ENCODE assay signal across 8 mouse cellular contexts in genomic region chr11:23667128-23667527, GRCm38 (mm10). TPM values are rescaled to one million over a fixed set of nuclear protein-coding genes. Genes with fewer than 3 reads are reported as not detected.
A peak's percentile ranks its signal among the peaks of the same experiment; 100 is the strongest.
DNase-seq lines count a peak whose midpoint lies in the region; ATAC-seq and TF ChIP-seq lines count a peak whose summit lies in the region.

No protein-coding gene starts in this region.

- no peaks in the 10 kb centered on the region for H3K27me3 ChIP-seq in forebrain, embryonic 15.5 days
- H3K27me3 ChIP-seq in limb, embryonic 15.5 days: no peaks in the 10 kb centered on the region
- H3K27me3 ChIP-seq in stomach, embryonic 15.5 days (replicated peaks): no peaks in the 10 kb centered on the region

- no peak for DNase-seq in layer of hippocampus, adult 2 months (ENCODE audit: low spot score in 2 of 2)
- no peak for DNase-seq in layer of hippocampus, adult 9-10 months (ENCODE audit: low spot score)
- peak; percentile 18 for DNase-seq in T-cell, adult 2 months (ENCODE audit: low spot score)
- DNase-seq in right cerebral cortex, adult 2 months (ENCODE audit: low spot score in 2 of 2): no peak

- no peak overlapping the region for H3K27ac ChIP-seq in layer of hippocampus, adult 2 months
- H3K27ac ChIP-seq in forebrain, embryonic 15.5 days (replicated peaks): no peak overlapping the region
- H3K27ac ChIP-seq in limb, embryonic 15.5 days: no peak overlapping the region
- no peak overlapping the region for H3K27ac ChIP-seq in stomach, embryonic 15.5 days

- 0 out of 2 replicates have a peak, but pooled peaks cover 2% of the 10 kb centered on the region for H3K36me3 ChIP-seq in forebrain, embryonic 15.5 days
- H3K36me3 ChIP-seq in limb, embryonic 15.5 days: peaks cover 4% of the 10 kb centered on the region; the same call in 1 of the 2 replicates
- H3K36me3 ChIP-seq in stomach, embryonic 15.5 days: peaks cover 3% of the 10 kb centered on the region; the same call in 1 of the 2 replicates

- no peaks in the 10 kb centered on the region for H3K9me3 ChIP-seq in forebrain, embryonic 15.5 days
- H3K9me3 ChIP-seq in limb, embryonic 15.5 days: no peaks in the 10 kb centered on the region
- H3K9me3 ChIP-seq in stomach, embryonic 15.5 days: no peaks in the 10 kb centered on the region

- no peak for TF ChIP-seq CTCF in layer of hippocampus, adult 2 months (conservative IDR thresholded peaks at IDR 0.05)

- WGBS in forebrain, embryonic 15.5 days: 15% methylated on average over 3 of the region's 3 CpGs
- WGBS in limb, embryonic 15.5 days: 39% methylated on average over 3 of the region's 3 CpGs
- WGBS in stomach, embryonic 15.5 days: 22% methylated on average over 3 of the region's 3 CpGs

- peak overlapping the region; percentile 66 for H3K4me2 ChIP-seq in forebrain, embryonic 15.5 days (replicated peaks)
- peak overlapping the region; percentile 52 for H3K4me2 ChIP-seq in limb, embryonic 15.5 days
- peak overlapping the region; percentile 62 for H3K4me2 ChIP-seq in stomach, embryonic 15.5 days

- no peak overlapping the region for H3K9ac ChIP-seq in forebrain, embryonic 15.5 days (replicated peaks)
- H3K9ac ChIP-seq in limb, embryonic 15.5 days: no peak overlapping the region
- no peak overlapping the region for H3K9ac ChIP-seq in stomach, embryonic 15.5 days

- peaks cover 24% of the 10 kb centered on the region for H3K4me1 ChIP-seq in forebrain, embryonic 15.5 days
- peaks cover 5% of the 10 kb centered on the region; the same call in 1 of the 2 replicates for H3K4me1 ChIP-seq in limb, embryonic 15.5 days
- no peaks in the 10 kb centered on the region for H3K4me1 ChIP-seq in stomach, embryonic 15.5 days

- peak overlapping the region; percentile 96 for H3K4me3 ChIP-seq in layer of hippocampus, adult 2 months
- peak overlapping the region; percentile 98 for H3K4me3 ChIP-seq in forebrain, embryonic 15.5 days
- peak overlapping the region; percentile 80 for H3K4me3 ChIP-seq in limb, embryonic 15.5 days
- peak overlapping the region; percentile 97 for H3K4me3 ChIP-seq in stomach, embryonic 15.5 days (replicated peaks)

- no peak for ATAC-seq in forebrain, embryonic 15.5 days (replicated peaks)
- no peak for ATAC-seq in limb, embryonic 15.5 days (ENCODE audit: insufficient number of reproducible peaks, low FRiP score, low TSS enrichment, low read depth)
- ATAC-seq in stomach, embryonic 15.5 days (ENCODE audit: insufficient read depth, low FRiP score, low read depth): no peak
- no peak for ATAC-seq in monocyte, adult 5-6 weeks (replicated peaks; ENCODE audit: insufficient number of reproducible peaks, low FRiP score, low TSS enrichment, poor library complexity, severe bottlenecking)

RNA-seq across cellular contexts. Expression of gene Pex13, which starts 1.4 kb away (rescaled TPM):
- total RNA-seq in layer of hippocampus, adult 2 months (2021): 10 to 100 TPM; 22.8 to 34.0 TPM
- polyA plus RNA-seq in forebrain, embryonic 15.5 days (2015; fragmentation: Nextera tagmentation; extraction: Ambion mirVana): 36.4 and 38.9 TPM in 2 replicates
- 33.4 and 35.5 TPM in 2 replicates for polyA plus RNA-seq in limb, embryonic 15.5 days (2015; fragmentation: Nextera tagmentation; extraction: Ambion mirVana)
- 25.6 and 31.9 TPM in 2 replicates for polyA plus RNA-seq in stomach, embryonic 15.5 days (2015; fragmentation: Nextera tagmentation; extraction: Ambion mirVana)
- total RNA-seq in monocyte, adult 5-6 weeks (2017): 20.2 to 47.0 TPM (median 26.3 TPM) in 3 replicates

RNA-seq across cellular contexts. Expression of gene Pus10, which starts 1.7 kb away (rescaled TPM):
- total RNA-seq in layer of hippocampus, adult 2 months (2021): 10 to 100 TPM; 18.6 to 21.1 TPM
- 11.8 and 12.1 TPM in 2 replicates for polyA plus RNA-seq in forebrain, embryonic 15.5 days (2015; fragmentation: Nextera tagmentation; extraction: Ambion mirVana)
- 23.8 and 23.9 TPM in 2 replicates for polyA plus RNA-seq in limb, embryonic 15.5 days (2015; fragmentation: Nextera tagmentation; extraction: Ambion mirVana)
- 20.1 and 21.3 TPM in 2 replicates for polyA plus RNA-seq in stomach, embryonic 15.5 days (2015; fragmentation: Nextera tagmentation; extraction: Ambion mirVana)
- total RNA-seq in monocyte, adult 5-6 weeks (2017): 13.1 to 31.1 TPM (median 20.7 TPM) in 3 replicates

RNA-seq across cellular contexts. Expression of gene 0610010F05Rik, which starts 33.7 kb away (rescaled TPM):
- total RNA-seq in layer of hippocampus, adult 2 months (2021): 10 to 100 TPM; 35.3 to 36.0 TPM
- 136 and 138 TPM in 2 replicates for polyA plus RNA-seq in forebrain, embryonic 15.5 days (2015; fragmentation: Nextera tagmentation; extraction: Ambion mirVana)
- polyA plus RNA-seq in limb, embryonic 15.5 days (2015; fragmentation: Nextera tagmentation; extraction: Ambion mirVana): 19.4 and 19.7 TPM in 2 replicates
- 25.5 and 28.6 TPM in 2 replicates for polyA plus RNA-seq in stomach, embryonic 15.5 days (2015; fragmentation: Nextera tagmentation; extraction: Ambion mirVana)
- total RNA-seq in monocyte, adult 5-6 weeks (2017): 16.1 to 36.8 TPM (median 19.1 TPM) in 3 replicates
